Comparison of ENCODE assay signal across 19 mouse cellular contexts in genomic region chr11:118525059-118525458, GRCm38 (mm10). TPM values are rescaled to one million over a fixed set of nuclear protein-coding genes. Genes with fewer than 3 reads are reported as not detected.
DNase-seq lines count a peak whose midpoint lies in the region; ATAC-seq lines count a peak whose summit lies in the region.
"Had no signal": no experiment of that assay in that cellular context is flagged by ENCODE, and none has a peak within 500 bp of the region (broad histone marks: within the 10 kb centered on the region; RNA-seq: fewer than 3 reads in every experiment).

No protein-coding gene starts in this region.

- no peaks in the 10 kb centered on the region for H3K27me3 ChIP-seq in hindbrain, embryonic 11.5 days (ENCODE audit: control insufficient read depth, insufficient read depth, low read length)
- peaks cover 5% of the 10 kb centered on the region; the same call in 1 of the 2 replicates for H3K27me3 ChIP-seq in hindbrain, embryonic 10.5 days (ENCODE audit: insufficient read depth, poor library complexity, severe bottlenecking)
- no peaks in the 10 kb centered on the region for H3K27me3 ChIP-seq in hindbrain, embryonic 13.5 days
- no peaks in the 10 kb centered on the region for H3K27me3 ChIP-seq in neural tube, embryonic 13.5 days
- H3K27me3 ChIP-seq in heart, embryonic 11.5 days (ENCODE audit: control insufficient read depth, insufficient read depth, low read length): peaks cover 10% of the 10 kb centered on the region
- H3K27me3 ChIP-seq: lung, embryonic 15.5 days had no signal

- H3K4me2 ChIP-seq in hindbrain, embryonic 11.5 days (replicated peaks; ENCODE audit: low read depth, low read length): no peak overlapping the region
- H3K4me2 ChIP-seq in hindbrain, embryonic 13.5 days: no peak overlapping the region
- no peak overlapping the region for H3K4me2 ChIP-seq in neural tube, embryonic 13.5 days
- no peak overlapping the region for H3K4me2 ChIP-seq in heart, embryonic 11.5 days
- H3K4me2 ChIP-seq: liver, embryonic 12.5 days; lung, embryonic 15.5 days had no signal

- DNase-seq in hindbrain, embryonic 11.5 days (ENCODE audit: low spot score): no peak
- DNase-seq in hindbrain, embryonic 10.5 days (ENCODE audit: low spot score): no peak
- peak; percentile 41 for DNase-seq in mesoderm, embryonic 11.5 days (ENCODE audit: low read depth, low spot score)
- no peak for DNase-seq in layer of hippocampus, adult 11-12 months (ENCODE audit: low spot score)
- DNase-seq in cerebellum, postnatal 14 days: no peak
- DNase-seq: adrenal gland, postnatal 25 days; cerebellum, adult 9-11 months; gastrocnemius, postnatal 10 days; heart, adult 2 months; kidney, adult 8-10 months; right cerebral cortex, postnatal 4 days; thymus, postnatal 25 days had no signal

- H3K9me3 ChIP-seq in hindbrain, embryonic 11.5 days (ENCODE audit: control insufficient read depth, low read length): no peaks in the 10 kb centered on the region
- no peaks in the 10 kb centered on the region for H3K9me3 ChIP-seq in hindbrain, embryonic 10.5 days
- no peaks in the 10 kb centered on the region for H3K9me3 ChIP-seq in hindbrain, embryonic 13.5 days
- H3K9me3 ChIP-seq in neural tube, embryonic 13.5 days: no peaks in the 10 kb centered on the region
- no peaks in the 10 kb centered on the region for H3K9me3 ChIP-seq in heart, embryonic 11.5 days (replicated peaks; ENCODE audit: control insufficient read depth, low read length)
- H3K9me3 ChIP-seq: liver, embryonic 12.5 days; lung, embryonic 15.5 days had no signal

- H3K36me3 ChIP-seq in hindbrain, embryonic 11.5 days (ENCODE audit: control insufficient read depth, insufficient read depth, low read length): no peaks in the 10 kb centered on the region
- H3K36me3 ChIP-seq in hindbrain, embryonic 10.5 days: no peaks in the 10 kb centered on the region
- H3K36me3 ChIP-seq in hindbrain, embryonic 13.5 days: no peaks in the 10 kb centered on the region
- H3K36me3 ChIP-seq in neural tube, embryonic 13.5 days: peaks cover 4% of the 10 kb centered on the region; the same call in 1 of the 2 replicates
- no peaks in the 10 kb centered on the region for H3K36me3 ChIP-seq in heart, embryonic 11.5 days (ENCODE audit: control insufficient read depth, insufficient read depth, low read length)
- H3K36me3 ChIP-seq: liver, embryonic 12.5 days; lung, embryonic 15.5 days had no signal

- ATAC-seq in hindbrain, embryonic 11.5 days (ENCODE audit: low FRiP score): no peak
- ATAC-seq in hindbrain, embryonic 13.5 days (ENCODE audit: low FRiP score): 0 out of 2 replicates have a peak, but pooled peaks have one; percentile 18
- ATAC-seq in neural tube, embryonic 13.5 days (ENCODE audit: low read depth): peak; percentile 58
- no peak for ATAC-seq in heart, embryonic 11.5 days (replicated peaks; ENCODE audit: insufficient number of reproducible peaks, low FRiP score, low TSS enrichment)
- ATAC-seq: inflammation-experienced regulatory T-cells, adult 6 months; liver, embryonic 12.5 days had no signal

- H3K4me1 ChIP-seq in hindbrain, embryonic 11.5 days (replicated peaks; ENCODE audit: control insufficient read depth, insufficient read depth, low read length): no peaks in the 10 kb centered on the region; the same call in 1 of the 2 replicates
- H3K4me1 ChIP-seq in hindbrain, embryonic 10.5 days (replicated peaks): peaks cover 34% of the 10 kb centered on the region
- H3K4me1 ChIP-seq in hindbrain, embryonic 13.5 days (replicated peaks): peaks cover 67% of the 10 kb centered on the region
- H3K4me1 ChIP-seq in neural tube, embryonic 13.5 days (replicated peaks): peaks cover 55% of the 10 kb centered on the region
- peaks cover 5% of the 10 kb centered on the region; the same call in 1 of the 2 replicates for H3K4me1 ChIP-seq in heart, embryonic 11.5 days (ENCODE audit: control insufficient read depth, insufficient read depth, low read length)
- H3K4me1 ChIP-seq: lung, embryonic 15.5 days had no signal

- H3K9ac ChIP-seq in hindbrain, embryonic 11.5 days (ENCODE audit: low read depth, low read length): no peak overlapping the region
- H3K9ac ChIP-seq in hindbrain, embryonic 13.5 days: peak overlapping the region; percentile 39; the same call in 1 of the 2 replicates
- peak overlapping the region; percentile 52 for H3K9ac ChIP-seq in neural tube, embryonic 13.5 days
- no peak overlapping the region for H3K9ac ChIP-seq in heart, embryonic 11.5 days (ENCODE audit: low read depth, low read length)
- H3K9ac ChIP-seq: liver, embryonic 12.5 days; lung, embryonic 15.5 days had no signal

- H3K4me3 ChIP-seq in hindbrain, embryonic 11.5 days (ENCODE audit: low read depth, low read length): no peak overlapping the region
- no peak overlapping the region for H3K4me3 ChIP-seq in hindbrain, embryonic 10.5 days
- H3K4me3 ChIP-seq in hindbrain, embryonic 13.5 days: no peak overlapping the region
- H3K4me3 ChIP-seq in neural tube, embryonic 13.5 days: no peak overlapping the region
- no peak overlapping the region for H3K4me3 ChIP-seq in heart, embryonic 11.5 days (ENCODE audit: low read depth, low read length)
- H3K4me3 ChIP-seq: heart, adult 2 months; left cerebral cortex, adult 2 months; liver, embryonic 12.5 days; lung, embryonic 15.5 days had no signal

- 62% methylated on average over 11 of the region's 11 CpGs for WGBS in hindbrain, embryonic 11.5 days
- 77% methylated on average over 11 of the region's 11 CpGs for WGBS in hindbrain, embryonic 10.5 days
- WGBS in hindbrain, embryonic 13.5 days: 33% methylated on average over 11 of the region's 11 CpGs
- WGBS in neural tube, embryonic 13.5 days: 8% methylated on average over 11 of the region's 11 CpGs
- 71% methylated on average over 11 of the region's 11 CpGs for WGBS in heart, embryonic 11.5 days (ENCODE audit: insufficient replicate concordance)

- 0 out of 2 replicates have a peak overlapping the region, but pooled peaks have one; percentile 30 for H3K27ac ChIP-seq in hindbrain, embryonic 11.5 days (ENCODE audit: low read depth, low read length)
- no peak overlapping the region; the same call in 1 of the 2 replicates for H3K27ac ChIP-seq in hindbrain, embryonic 10.5 days
- H3K27ac ChIP-seq in hindbrain, embryonic 13.5 days: peak overlapping the region; percentile 90
- peak overlapping the region; percentile 93 for H3K27ac ChIP-seq in neural tube, embryonic 13.5 days (replicated peaks)
- no peak overlapping the region for H3K27ac ChIP-seq in heart, embryonic 11.5 days (ENCODE audit: low read depth, low read length)
- H3K27ac ChIP-seq: heart, adult 2 months; left cerebral cortex, adult 2 months; liver, embryonic 12.5 days; lung, embryonic 15.5 days had no signal

RNA-seq across cellular contexts. Expression of gene Engase, which starts 48.4 kb away (rescaled TPM):
- polyA plus RNA-seq in hindbrain, embryonic 11.5 days (2014; fragmentation: Nextera tagmentation; extraction: Ambion mirVana): 4.7 and 4.8 TPM in 2 replicates
- 8.7 and 8.9 TPM in 2 replicates for polyA plus RNA-seq in hindbrain, embryonic 10.5 days (2016; fragmentation: Nextera tagmentation; extraction: Ambion mirVana)
- 7.0 and 7.1 TPM in 2 replicates for polyA plus RNA-seq in hindbrain, embryonic 13.5 days (2015; fragmentation: Nextera tagmentation; extraction: Ambion mirVana)
- 8.1 and 10.0 TPM in 2 replicates for polyA plus RNA-seq in neural tube, embryonic 13.5 days (2015; fragmentation: Nextera tagmentation; extraction: Ambion mirVana)
- polyA plus RNA-seq in heart, embryonic 11.5 days (2014; fragmentation: Nextera tagmentation; extraction: Ambion mirVana): 3.9 and 4.3 TPM in 2 replicates

Comparison
In these comparisons a context has a peak if more than half of its experiments do, and no peak if none do; other contexts are left out.
1. ATAC-seq: peak in hindbrain, embryonic 13.5 days (single experiment) and neural tube, embryonic 13.5 days (single experiment); none in hindbrain, embryonic 11.5 days (single experiment) and heart, embryonic 11.5 days (single experiment).
2. H3K27ac ChIP-seq: peak in hindbrain, embryonic 11.5 days (single experiment), hindbrain, embryonic 13.5 days (single experiment) and neural tube, embryonic 13.5 days (single experiment); none in hindbrain, embryonic 10.5 days (single experiment) and heart, embryonic 11.5 days (single experiment).
3. H3K9ac ChIP-seq: peak in hindbrain, embryonic 13.5 days (single experiment) and neural tube, embryonic 13.5 days (single experiment); none in hindbrain, embryonic 11.5 days (single experiment) and heart, embryonic 11.5 days (single experiment).